Mouse (Mus musculus) layer of hippocampus, postnatal 25 days (tissue): ENCODE results near the gene Gpc3. TPM values are rescaled to one million over a fixed set of nuclear protein-coding genes. Genes with fewer than 3 reads are reported as not detected.
"Not testable (repeated sequence)": the region's sequence is repeated elsewhere in the genome, so short reads cannot be mapped to it uniquely, and the experiment has no call there.

Experiments
- DNase-seq, 2 experiments: peaks; one replicate each; pipeline ENCODE4 v3.0.0; 2022; ENCODE audit warnings: mixed read lengths in 2 of 2, low spot score in 1 of 2; ENCODE audit errors: extremely low spot score in 1 of 2
- total RNA-seq, 2 experiments: library from RNA; stranded (reverse); gene quantifications; 2 replicates each; pipeline ENCODE4 v1.2.3; 2021

Gene Gpc3
- total RNA-seq, 2 experiments from 2014 or later: 3.4 to 7.1 TPM

GRCm38 (mm10) chrX:52425605-52426004, 188.1 kb downstream of the Gpc3 start:
- no peak for DNase-seq

- DNase-seq: no peak
These were observed 193.9 kb downstream of the Gpc3 start for GRCm38 (mm10) chrX:52419850-52420249.

GRCm38 (mm10) chrX:52412936-52413335, 200.8 kb downstream of the Gpc3 start:
- no peak for DNase-seq

GRCm38 (mm10) chrX:52401188-52401587, 212.6 kb downstream of the Gpc3 start:
- DNase-seq: no peak

- DNase-seq: peak in 1 of 2 experiments; percentile 14
These were observed 238.6 kb downstream of the Gpc3 start for GRCm38 (mm10) chrX:52375129-52375528.

GRCm38 (mm10) chrX:52374209-52374608, 239.5 kb downstream of the Gpc3 start:
- no peak for DNase-seq

GRCm38 (mm10) chrX:52372436-52372835, 241.3 kb downstream of the Gpc3 start:
- no peak for DNase-seq

- DNase-seq: peak in 1 of 2 experiments; percentile 10
These were observed 243.6 kb downstream of the Gpc3 start for GRCm38 (mm10) chrX:52369938-52370758.

- DNase-seq: no peak
These were observed 244.3 kb downstream of the Gpc3 start for GRCm38 (mm10) chrX:52369304-52369937.

GRCm38 (mm10) chrX:52366826-52367225, 246.9 kb downstream of the Gpc3 start:
- DNase-seq: no peak

GRCm38 (mm10) chrX:52365790-52366189, 248.0 kb downstream of the Gpc3 start:
- no peak for DNase-seq

GRCm38 (mm10) chrX:52362241-52363011, 251.3 kb downstream of the Gpc3 start:
- DNase-seq: no peak

- no peak for DNase-seq
These were observed 260.8 kb downstream of the Gpc3 start for GRCm38 (mm10) chrX:52352981-52353380.

GRCm38 (mm10) chrX:52350631-52351030, 263.1 kb downstream of the Gpc3 start:
- DNase-seq: not testable (repeated sequence)

GRCm38 (mm10) chrX:52348773-52349172, 265.0 kb downstream of the Gpc3 start:
- DNase-seq: no peak

- DNase-seq: no peak
These were observed 269.7 kb downstream of the Gpc3 start for GRCm38 (mm10) chrX:52344018-52344417.

- DNase-seq: no peak
These were observed 273.5 kb downstream of the Gpc3 start for GRCm38 (mm10) chrX:52340251-52340650.

- DNase-seq: no peak
These were observed 292.0 kb downstream of the Gpc3 start for GRCm38 (mm10) chrX:52321791-52322190.

- no peak for DNase-seq
These were observed 293.1 kb downstream of the Gpc3 start for GRCm38 (mm10) chrX:52320653-52321052.

GRCm38 (mm10) chrX:52310976-52311375, 302.8 kb downstream of the Gpc3 start:
- peak in 1 of 2 experiments; percentile 5 for DNase-seq

GRCm38 (mm10) chrX:52305226-52305625, 308.5 kb downstream of the Gpc3 start:
- no peak for DNase-seq
